Mouse (Mus musculus): ENCODE measurements around the gene 9430038I01Rik. TPM values are rescaled to one million over a fixed set of nuclear protein-coding genes. Genes with fewer than 3 reads are reported as not detected.

9430038I01Rik gene
- 5.5 TPM for polyA plus RNA-seq (2014; fragmentation: Illumina TruSeq; extraction: RNeasy Lipid Tissue Mini Kit (QIAGEN cat#74804); ENCODE audit: low read depth, low replicate concordance)

GRCm38 (mm10) chr7:137410337-137411197, at the start of gene 9430038I01Rik:
TSS of gene 9430038I01Rik (minus strand) at chr7:137410762.

DNA sequence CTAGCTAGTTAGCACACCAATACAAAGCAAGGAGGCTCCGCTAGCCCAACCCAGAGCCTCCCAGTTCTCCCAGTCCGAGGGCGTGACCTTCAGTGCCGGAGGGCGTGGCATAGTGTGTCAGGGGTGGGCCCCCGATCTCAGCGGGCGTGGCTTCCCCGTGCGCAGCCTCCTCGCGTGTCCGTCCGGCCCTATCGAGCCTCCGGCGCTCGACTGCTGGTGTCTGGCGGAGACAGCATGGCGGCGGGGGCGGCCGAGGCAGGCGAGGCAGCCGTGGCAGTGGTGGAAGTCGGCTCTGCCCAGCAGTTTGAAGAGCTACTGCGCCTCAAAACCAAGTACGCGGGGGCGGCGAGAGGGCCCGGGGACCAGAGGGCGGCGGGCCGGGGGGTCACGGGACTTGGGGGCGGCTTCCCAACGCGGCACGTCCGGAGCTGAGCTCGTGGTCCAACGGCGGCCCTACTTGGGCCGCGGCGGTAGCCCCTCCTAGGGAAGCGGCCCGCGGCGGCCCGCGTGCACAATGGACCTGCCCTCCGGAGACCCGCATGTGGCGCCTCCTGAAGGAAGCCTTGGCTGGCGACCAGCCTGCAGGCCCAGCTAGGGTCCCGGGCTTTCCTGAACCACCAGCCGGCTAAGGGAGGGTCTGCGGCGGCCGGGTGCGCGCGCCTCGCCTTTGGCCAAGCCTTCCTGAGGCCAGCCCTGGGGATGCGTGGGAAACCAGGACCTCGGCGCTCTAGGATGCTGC, 27.0 kb upstream of the 9430038I01Rik start, which contains the start of gene Glrx3:
Glrx3 (plus strand) TSS at position 175 of the 739 bp plus-strand sequence.

Other genes with a start within 250 kb of the 9430038I01Rik start
- gene Ebf3, start 96.3 kb downstream of the 9430038I01Rik start, polyA plus RNA-seq (2014; fragmentation: Illumina TruSeq; extraction: RNeasy Lipid Tissue Mini Kit (QIAGEN cat#74804); ENCODE audit: low read depth, low replicate concordance) = 4.7 TPM
- gene Glrx3, start 26.9 kb upstream of the 9430038I01Rik start, polyA plus RNA-seq (2014; fragmentation: Illumina TruSeq; extraction: RNeasy Lipid Tissue Mini Kit (QIAGEN cat#74804); ENCODE audit: low read depth, low replicate concordance) = 151 TPM